8 mouse cellular contexts compared by ENCODE assay signal in the genomic region with DNA sequence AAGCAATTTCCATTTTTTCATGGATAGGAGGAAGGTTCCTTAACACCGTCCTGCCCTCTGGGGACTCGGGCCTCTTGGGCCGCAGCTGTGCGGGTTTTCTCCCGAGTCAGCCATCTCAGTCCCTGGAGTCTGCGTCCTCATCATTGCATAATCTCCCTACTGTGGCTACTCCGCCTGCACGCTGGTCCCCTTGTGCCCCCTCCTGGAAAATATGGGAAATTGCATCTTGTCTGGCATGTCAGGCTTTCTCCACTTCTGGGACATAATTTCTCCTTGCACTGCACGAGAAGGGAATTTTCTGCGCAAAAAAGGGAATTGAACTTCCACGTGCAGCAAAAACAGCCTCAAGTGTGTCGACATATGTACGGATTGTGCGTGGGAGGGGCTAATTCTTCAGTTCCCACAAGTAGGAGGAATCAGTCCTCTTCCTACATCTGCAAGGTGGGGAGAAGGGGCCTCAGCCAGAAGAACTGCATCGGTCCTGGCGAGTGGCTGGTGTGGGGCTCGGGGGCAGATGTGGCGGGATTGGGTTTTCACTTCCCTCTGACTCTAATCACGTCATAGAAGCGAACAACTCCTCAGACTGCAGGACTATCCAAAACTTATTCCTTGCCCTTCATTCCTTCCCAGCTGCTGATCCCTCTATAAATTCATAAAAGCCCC.
DNase-seq lines count a peak whose midpoint lies in the region; ATAC-seq lines count a peak whose summit lies in the region.

No protein-coding gene starts in this region.

- peak; percentile 95 for ATAC-seq in hindbrain, embryonic 12.5 days (ENCODE audit: low FRiP score)

- no peaks in the 10 kb centered on the region for H3K36me3 ChIP-seq in hindbrain, embryonic 12.5 days

- peak overlapping the region; percentile 45 for H3K4me2 ChIP-seq in hindbrain, embryonic 12.5 days (replicated peaks)

- peak; percentile 90 for DNase-seq in NIH3T3 (ENCODE audit: low read depth)
- DNase-seq in cerebellum, adult 9-10 months: peak; percentile 91
- DNase-seq in frontal cortex, postnatal 10 days (ENCODE audit: low spot score in 2 of 2): peak; percentile 69 to 73
- DNase-seq in layer of hippocampus, postnatal 14 days (ENCODE audit: low spot score in 2 of 2): peak; percentile 67 to 92
- DNase-seq in lung, postnatal 10 days: peak; percentile 69
- DNase-seq in ovary, postnatal 14 days (ENCODE audit: low spot score): peak; percentile 54
- DNase-seq in urinary bladder, postnatal 14 days (ENCODE audit: low spot score): peak; percentile 58

- 12% methylated on average over 20 of the region's 20 CpGs for WGBS in hindbrain, embryonic 12.5 days

- no peaks in the 10 kb centered on the region for H3K9me3 ChIP-seq in hindbrain, embryonic 12.5 days (replicated peaks)

- H3K4me3 ChIP-seq in hindbrain, embryonic 12.5 days: 0 out of 2 replicates have a peak overlapping the region, but pooled peaks have one; percentile 16

- no peak overlapping the region for H3K27ac ChIP-seq in hindbrain, embryonic 12.5 days

- 0 out of 2 replicates have a peak, but pooled peaks cover 3% of the 10 kb centered on the region for H3K4me1 ChIP-seq in hindbrain, embryonic 12.5 days

- H3K9ac ChIP-seq in hindbrain, embryonic 12.5 days: 0 out of 2 replicates have a peak overlapping the region, but pooled peaks have one; percentile 13

- no peaks in the 10 kb centered on the region for H3K27me3 ChIP-seq in hindbrain, embryonic 12.5 days
